Mouse (Mus musculus): ENCODE measurements at regions not wholly inside any gene's neighbourhood (a gene's known extent, or its start where the extent isn't known, plus 50 kb on each side); places are given as distances from the start of the nearest gene placed in this dataset.
"Not testable (repeated sequence)": the region's sequence is repeated elsewhere in the genome, so short reads cannot be mapped to it uniquely, and the experiment has no call there.

DNA sequence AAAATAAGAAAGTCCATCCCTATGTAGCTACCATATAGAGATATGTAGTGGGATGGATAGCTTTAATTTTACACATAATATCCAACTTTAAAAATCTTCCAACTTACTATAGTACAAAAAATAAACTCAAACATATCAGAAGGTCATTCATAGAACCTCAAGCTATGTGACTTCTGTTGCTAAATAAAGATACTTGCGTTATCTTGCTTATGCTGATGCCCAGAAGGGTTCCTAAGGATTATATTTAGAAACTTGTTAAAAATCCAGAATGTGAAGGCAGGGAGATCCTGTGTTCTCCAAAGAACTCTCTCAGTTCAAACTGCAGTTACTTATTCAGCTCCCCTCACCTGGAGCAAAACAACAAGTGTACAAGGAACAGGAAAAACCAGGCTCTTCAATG lies 177.9 kb upstream of the Pcsk5 start:
- WGBS (ENCODE audit: insufficient replicate concordance): 52% methylated on average over 1 of the region's 1 CpGs
- H3K27me3 ChIP-seq: no peaks in the 10 kb centered on the region
- H3K9me3 ChIP-seq (replicated peaks): no peaks in the 10 kb centered on the region
- ATAC-seq (ENCODE audit: insufficient read depth): no peak
- no peaks in the 10 kb centered on the region for H3K36me3 ChIP-seq (replicated peaks)
- H3K4me3 ChIP-seq (replicated peaks): no peak overlapping the region
- no peaks in the 10 kb centered on the region for H3K4me1 ChIP-seq (replicated peaks)
- no peak overlapping the region for H3K9ac ChIP-seq
- H3K4me2 ChIP-seq: no peak overlapping the region
- H3K27ac ChIP-seq (replicated peaks): no peak overlapping the region

DNA sequence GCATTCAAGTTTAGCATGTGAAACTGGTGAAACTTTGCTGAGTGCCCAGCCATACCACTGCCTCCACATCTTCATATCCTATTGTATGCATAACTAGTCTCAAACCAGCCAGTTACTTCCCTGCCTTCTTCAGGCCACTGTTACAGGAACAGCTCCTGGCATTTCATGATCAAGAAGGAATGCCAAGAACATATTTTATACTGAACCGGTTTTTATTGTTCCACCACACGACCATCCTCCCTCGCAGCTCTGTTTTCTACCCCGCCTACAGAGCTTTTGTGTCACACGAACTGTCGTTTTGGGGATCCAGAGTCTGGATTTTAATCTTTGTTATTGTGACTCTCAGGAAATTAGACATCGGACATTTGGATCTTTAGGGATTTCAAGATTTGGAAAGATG lies 174.6 kb upstream of the Pcsk5 start:
- no peaks in the 10 kb centered on the region for H3K36me3 ChIP-seq (replicated peaks)
- H3K4me1 ChIP-seq (replicated peaks): no peaks in the 10 kb centered on the region
- no peaks in the 10 kb centered on the region for H3K9me3 ChIP-seq (replicated peaks)
- ATAC-seq (ENCODE audit: insufficient read depth): no peak
- H3K4me3 ChIP-seq (replicated peaks): no peak overlapping the region
- no peak overlapping the region for H3K9ac ChIP-seq
- H3K27ac ChIP-seq (replicated peaks): no peak overlapping the region
- no peaks in the 10 kb centered on the region for H3K27me3 ChIP-seq
- H3K4me2 ChIP-seq: no peak overlapping the region
- WGBS (ENCODE audit: insufficient replicate concordance): 66% methylated on average over 7 of the region's 7 CpGs

DNA sequence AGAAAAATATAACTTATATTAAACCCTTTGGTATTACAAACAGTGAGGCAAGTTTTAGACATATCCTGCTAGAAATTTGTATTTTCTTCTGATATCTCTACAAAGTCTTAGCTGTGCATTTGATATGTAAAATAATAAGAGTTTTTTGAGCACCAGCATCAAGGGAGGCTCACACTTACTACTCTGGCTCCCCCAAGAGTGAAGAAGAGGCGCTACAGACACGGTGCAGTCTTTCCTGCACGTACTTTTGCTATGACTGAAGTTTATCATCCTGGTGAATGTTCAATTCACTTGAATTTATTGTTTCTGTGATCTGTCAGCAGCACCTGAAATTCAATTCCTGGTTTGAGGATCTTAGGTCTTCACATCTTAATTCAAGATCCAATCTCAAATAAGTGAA lies 160.1 kb upstream of the Pcsk5 start:
- H3K9ac ChIP-seq: no peak overlapping the region
- H3K36me3 ChIP-seq (replicated peaks): no peaks in the 10 kb centered on the region
- no peak overlapping the region for H3K27ac ChIP-seq (replicated peaks)
- 64% methylated on average over 3 of the region's 3 CpGs for WGBS (ENCODE audit: insufficient replicate concordance)
- no peak for ATAC-seq (ENCODE audit: insufficient read depth)
- H3K4me2 ChIP-seq: no peak overlapping the region
- no peaks in the 10 kb centered on the region for H3K27me3 ChIP-seq
- no peaks in the 10 kb centered on the region for H3K4me1 ChIP-seq (replicated peaks)
- no peaks in the 10 kb centered on the region for H3K9me3 ChIP-seq (replicated peaks)
- H3K4me3 ChIP-seq (replicated peaks): no peak overlapping the region

DNA sequence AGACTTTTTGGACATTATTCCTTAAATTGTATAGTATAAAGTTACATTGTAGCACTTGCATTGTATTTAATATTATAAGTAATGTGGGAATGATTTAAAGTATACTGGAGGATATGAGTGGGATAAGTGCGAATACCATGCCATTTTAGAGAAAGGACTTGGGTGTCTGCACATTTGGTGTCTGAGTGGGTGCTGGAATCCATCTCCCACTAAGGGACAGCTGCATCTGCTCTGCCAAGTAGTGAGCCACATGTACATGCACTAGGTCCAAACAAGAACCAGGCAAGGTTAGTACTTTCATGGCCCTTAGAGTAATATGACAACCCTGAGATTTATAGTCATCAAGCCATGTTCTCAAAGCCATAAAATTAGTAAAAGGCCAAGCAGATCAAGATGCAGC lies 146.0 kb upstream of the Pcsk5 start:
- 51% methylated on average over 1 of the region's 1 CpGs for WGBS (ENCODE audit: insufficient replicate concordance)
- H3K9me3 ChIP-seq (replicated peaks): no peaks in the 10 kb centered on the region
- H3K4me3 ChIP-seq (replicated peaks): no peak overlapping the region
- H3K9ac ChIP-seq: no peak overlapping the region
- H3K27me3 ChIP-seq: no peaks in the 10 kb centered on the region
- no peaks in the 10 kb centered on the region for H3K4me1 ChIP-seq (replicated peaks)
- H3K4me2 ChIP-seq: no peak overlapping the region
- ATAC-seq (ENCODE audit: insufficient read depth): no peak
- H3K27ac ChIP-seq (replicated peaks): no peak overlapping the region
- H3K36me3 ChIP-seq (replicated peaks): no peaks in the 10 kb centered on the region

DNA sequence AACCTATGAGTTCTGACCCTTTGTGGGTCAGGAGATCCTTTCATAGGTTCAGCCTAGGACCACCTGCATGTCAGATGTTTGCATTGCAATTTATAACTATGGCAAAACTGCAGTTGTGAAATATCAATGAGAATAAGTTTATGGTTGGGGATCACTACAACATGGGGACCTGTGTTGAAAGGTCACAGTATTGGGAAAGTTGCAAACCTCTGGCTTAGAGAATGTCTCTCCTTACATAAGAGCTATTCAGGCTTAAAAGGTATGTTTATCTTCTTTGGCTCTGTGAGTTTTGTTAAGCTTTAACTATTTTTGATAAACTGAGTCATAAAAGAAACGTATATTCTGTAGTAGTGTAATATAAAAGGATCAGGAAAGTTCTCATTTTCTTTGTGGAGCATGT lies 128.1 kb upstream of the Pcsk5 start:
- Histone ChIP-seq H3K4me3 (replicated peaks) (no peak overlapping the region), H3K9ac (no peak overlapping the region), H3K4me1 (replicated peaks) (no peaks in the 10 kb centered on the region), H3K36me3 (replicated peaks) (no peaks in the 10 kb centered on the region), H3K27me3 (no peaks in the 10 kb centered on the region), H3K9me3 (replicated peaks) (no peaks in the 10 kb centered on the region), H3K27ac (replicated peaks) (no peak overlapping the region), H3K4me2 (no peak overlapping the region)
- no peak for ATAC-seq (ENCODE audit: insufficient read depth)
- 32% methylated on average over 1 of the region's 1 CpGs for WGBS (ENCODE audit: insufficient replicate concordance)

DNA sequence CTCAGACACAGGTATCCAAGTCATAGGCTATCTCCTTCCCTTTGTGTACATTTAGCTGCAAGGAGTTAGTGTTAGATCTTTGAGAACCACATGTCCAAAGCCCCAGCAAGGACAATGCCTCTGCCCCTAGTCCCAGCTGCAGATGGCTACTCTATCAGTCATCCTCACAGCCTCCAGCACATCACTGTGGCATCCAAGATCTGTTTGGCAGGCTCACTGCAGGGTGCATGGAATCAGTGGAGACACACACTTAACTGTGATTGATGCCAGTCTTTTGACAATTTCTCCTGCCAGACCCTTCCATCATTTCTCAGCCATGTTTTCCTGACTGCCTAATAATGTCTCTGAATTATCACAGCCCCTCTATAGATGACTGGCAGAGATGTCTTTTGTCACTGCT lies 121.0 kb upstream of the Pcsk5 start:
- Histone ChIP-seq H3K36me3 (replicated peaks) (no peaks in the 10 kb centered on the region), H3K27ac (replicated peaks) (no peak overlapping the region), H3K4me2 (no peak overlapping the region), H3K4me1 (replicated peaks) (no peaks in the 10 kb centered on the region), H3K9ac (no peak overlapping the region), H3K27me3 (no peaks in the 10 kb centered on the region), H3K4me3 (replicated peaks) (no peak overlapping the region), H3K9me3 (replicated peaks) (no peaks in the 10 kb centered on the region)
- no peak for ATAC-seq (ENCODE audit: insufficient read depth)

DNA sequence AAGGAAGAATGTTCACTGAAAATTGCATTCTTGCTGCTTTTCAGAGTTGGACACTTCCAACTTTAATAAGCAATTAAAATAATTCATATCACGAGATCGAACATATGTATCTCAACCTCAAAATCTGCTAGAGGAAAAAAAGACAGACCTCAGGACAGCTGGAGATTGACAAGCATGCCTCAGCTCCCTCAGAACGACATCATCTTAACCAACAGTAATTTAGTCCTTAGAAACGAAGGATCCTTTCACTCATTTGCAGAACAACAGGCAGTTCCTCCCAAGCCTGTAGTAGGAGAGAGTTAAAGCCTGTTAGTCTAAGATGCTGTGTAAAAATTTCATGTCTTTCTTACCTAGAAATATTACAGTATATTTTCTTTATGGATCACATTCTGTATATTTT lies 95.2 kb upstream of the Pcsk5 start:
- no peaks in the 10 kb centered on the region for H3K27me3 ChIP-seq
- no peak overlapping the region for H3K4me3 ChIP-seq (replicated peaks)
- 54% methylated on average over 4 of the region's 4 CpGs for WGBS (ENCODE audit: insufficient replicate concordance)
- no peak overlapping the region for H3K9ac ChIP-seq
- H3K27ac ChIP-seq (replicated peaks): no peak overlapping the region
- H3K36me3 ChIP-seq (replicated peaks): no peaks in the 10 kb centered on the region
- no peaks in the 10 kb centered on the region for H3K9me3 ChIP-seq (replicated peaks)
- no peak overlapping the region for H3K4me2 ChIP-seq
- H3K4me1 ChIP-seq (replicated peaks): no peaks in the 10 kb centered on the region
- ATAC-seq (ENCODE audit: insufficient read depth): no peak

DNA sequence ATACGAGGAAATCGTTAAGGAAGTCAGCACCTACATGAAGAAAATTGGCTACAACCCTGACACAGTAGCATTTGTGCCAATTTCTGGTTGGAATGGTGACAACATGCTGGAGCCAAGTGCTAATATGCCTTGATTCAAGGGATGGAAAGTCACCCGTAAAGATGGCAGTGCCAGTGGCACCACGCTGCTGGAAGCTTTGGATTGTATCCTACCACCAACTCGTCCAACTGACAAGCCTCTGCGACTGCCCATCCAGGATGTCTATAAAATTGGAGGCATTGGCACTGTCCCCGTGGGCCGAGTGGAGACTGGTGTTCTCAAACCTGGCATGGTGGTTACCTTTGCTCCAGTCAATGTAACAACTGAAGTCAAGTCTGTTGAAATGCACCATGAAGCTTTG lies 89.7 kb upstream of the Pcsk5 start:
- H3K4me1 ChIP-seq (replicated peaks); H3K9me3 ChIP-seq (replicated peaks); H3K4me3 ChIP-seq (replicated peaks); ATAC-seq (ENCODE audit: insufficient read depth); H3K4me2 ChIP-seq; H3K27ac ChIP-seq (replicated peaks); H3K9ac ChIP-seq; H3K36me3 ChIP-seq (replicated peaks); H3K27me3 ChIP-seq: not testable (repeated sequence)
- WGBS (ENCODE audit: insufficient replicate concordance): 69% methylated on average over 8 of the region's 8 CpGs

DNA sequence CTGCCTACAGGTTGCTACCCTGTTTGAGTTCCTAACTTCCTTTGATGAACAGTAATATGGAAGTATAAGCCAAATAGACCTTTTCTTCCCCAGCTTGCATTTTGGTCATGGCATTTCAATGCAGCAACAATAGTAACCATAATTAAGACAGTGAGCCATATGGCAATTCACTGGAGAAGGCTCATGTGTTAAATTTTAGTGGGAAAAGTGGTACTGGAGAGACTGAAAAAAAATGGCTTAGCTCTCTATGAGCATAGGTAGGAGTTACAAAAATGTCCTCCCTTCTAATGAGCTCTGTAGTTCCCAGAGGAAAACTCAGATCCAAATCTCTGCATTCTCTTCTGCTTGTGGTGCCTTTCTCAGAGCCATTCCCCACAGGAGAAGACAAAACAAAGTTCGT lies 70.1 kb upstream of the Pcsk5 start:
- no peak for ATAC-seq (ENCODE audit: insufficient read depth)
- no peaks in the 10 kb centered on the region for H3K4me1 ChIP-seq (replicated peaks)
- H3K36me3 ChIP-seq (replicated peaks): no peaks in the 10 kb centered on the region
- H3K9me3 ChIP-seq (replicated peaks): no peaks in the 10 kb centered on the region
- no peak overlapping the region for H3K9ac ChIP-seq
- 50% methylated on average over 1 of the region's 1 CpGs for WGBS (ENCODE audit: insufficient replicate concordance)
- H3K4me2 ChIP-seq: no peak overlapping the region
- no peak overlapping the region for H3K27ac ChIP-seq (replicated peaks)
- no peaks in the 10 kb centered on the region for H3K27me3 ChIP-seq
- H3K4me3 ChIP-seq (replicated peaks): no peak overlapping the region

DNA sequence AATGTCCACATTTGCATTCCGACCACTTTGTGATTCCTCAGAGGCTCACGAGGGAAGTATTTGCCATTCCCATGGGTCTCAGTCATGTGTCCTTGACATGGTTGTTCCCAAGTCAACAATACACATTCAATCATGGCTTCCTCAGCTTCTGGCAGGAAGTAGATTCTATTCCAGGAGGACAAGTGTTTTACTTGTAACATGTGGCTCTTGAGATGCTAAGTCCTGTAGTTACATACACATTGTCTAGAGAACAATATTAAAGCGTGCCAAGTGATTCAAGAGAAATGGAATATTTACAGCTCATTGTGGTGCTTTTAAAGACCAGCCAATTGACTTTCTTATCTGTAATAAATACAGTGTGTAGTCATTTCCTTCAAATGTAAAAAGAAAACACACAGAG lies 66.7 kb upstream of the Pcsk5 start:
- Histone ChIP-seq H3K4me3 (replicated peaks) (no peak overlapping the region), H3K4me1 (replicated peaks) (no peaks in the 10 kb centered on the region), H3K9ac (no peak overlapping the region), H3K36me3 (replicated peaks) (no peaks in the 10 kb centered on the region), H3K9me3 (replicated peaks) (no peaks in the 10 kb centered on the region), H3K27me3 (no peaks in the 10 kb centered on the region), H3K4me2 (no peak overlapping the region), H3K27ac (replicated peaks) (no peak overlapping the region)
- ATAC-seq (ENCODE audit: insufficient read depth): no peak
- WGBS (ENCODE audit: insufficient replicate concordance): 39% methylated on average over 3 of the region's 3 CpGs

DNA sequence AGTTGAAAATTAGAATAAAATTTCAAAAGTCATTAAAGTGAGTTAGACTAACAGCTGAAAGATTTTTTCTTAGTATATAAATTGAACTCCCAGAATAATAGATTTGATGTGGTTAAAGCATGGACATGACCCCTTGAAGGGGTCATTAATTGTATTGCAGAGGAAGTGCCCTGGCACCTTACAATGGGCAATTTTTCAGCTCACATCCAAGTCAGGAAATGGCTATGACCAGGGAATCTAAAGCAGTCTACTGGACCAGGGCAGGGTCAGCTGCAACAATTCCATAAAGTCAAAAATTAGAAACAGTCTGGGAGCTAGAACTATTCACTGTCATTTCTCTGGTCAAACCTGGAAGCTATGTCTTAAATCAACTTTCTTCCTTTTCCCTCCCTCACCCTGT lies 55.2 kb upstream of the Pcsk5 start:
- Histone ChIP-seq H3K9ac (no peak overlapping the region), H3K4me1 (replicated peaks) (no peaks in the 10 kb centered on the region), H3K27me3 (no peaks in the 10 kb centered on the region), H3K4me2 (no peak overlapping the region), H3K4me3 (replicated peaks) (no peak overlapping the region), H3K27ac (replicated peaks) (no peak overlapping the region), H3K9me3 (replicated peaks) (no peaks in the 10 kb centered on the region), H3K36me3 (replicated peaks) (no peaks in the 10 kb centered on the region)
- ATAC-seq (ENCODE audit: insufficient read depth): no peak

All from liver, embryonic 15.5 days (tissue).